Mouse (Mus musculus) mature B cell (primary cell): ENCODE data around the gene E2f6.

ENCODE experiments used
- in situ Hi-C: fragments of 300-500 bp; cut with MboI; formaldehyde crosslinking; loops from 2 replicates; pipeline ENCODE4 v1.14.3; 2019

E2f6 gene

DNA sequence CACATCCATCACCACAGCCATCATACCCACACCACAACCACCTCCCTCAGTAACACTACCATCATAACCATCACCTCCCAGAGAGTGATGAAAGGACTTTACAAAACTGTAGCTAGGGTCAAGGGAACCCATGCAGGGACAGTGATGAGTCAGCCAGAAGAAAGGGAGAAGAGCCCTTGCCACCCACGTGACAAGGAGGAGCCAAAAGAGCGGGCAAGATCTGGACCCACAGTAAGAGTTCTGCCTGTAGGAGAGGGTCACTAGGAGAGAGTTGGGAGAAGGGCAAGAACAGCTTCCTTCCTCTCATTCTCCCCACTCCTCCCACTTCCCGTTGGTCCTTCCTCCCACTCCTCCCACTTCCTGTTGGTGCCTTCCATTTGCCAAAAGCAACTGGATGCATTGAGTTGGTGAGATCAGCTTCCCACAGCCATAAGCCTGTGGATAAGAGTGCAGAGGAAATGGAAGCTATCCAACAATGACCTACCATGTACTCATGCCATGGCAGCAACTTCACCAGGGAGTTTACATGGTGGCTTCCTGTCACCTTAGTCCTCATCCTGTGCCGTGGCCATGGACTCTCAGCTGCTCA lies 36.5 kb downstream of the E2f6 start:
- in situ Hi-C loops, result no loop called here

DNA sequence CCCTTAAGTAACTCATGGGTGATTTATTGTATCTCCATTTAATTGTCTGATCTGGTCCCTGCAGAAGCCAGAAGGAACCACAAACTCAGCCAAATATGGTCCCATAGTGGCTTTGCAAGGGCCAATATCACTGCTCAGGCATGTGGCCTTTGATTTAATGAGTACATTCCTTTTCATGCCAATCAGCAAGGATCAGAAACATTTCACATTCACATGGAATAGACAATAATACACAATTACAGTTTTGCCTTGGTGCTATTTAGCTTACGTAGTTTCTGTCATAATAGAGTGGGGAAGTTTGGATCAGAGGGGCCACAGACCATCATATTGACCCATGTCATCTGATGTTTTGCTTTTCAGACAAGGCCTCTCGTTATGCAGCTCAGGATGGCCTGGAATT lies 37.7 kb downstream of the E2f6 start:
- in situ Hi-C loops, result no loop called here

DNA sequence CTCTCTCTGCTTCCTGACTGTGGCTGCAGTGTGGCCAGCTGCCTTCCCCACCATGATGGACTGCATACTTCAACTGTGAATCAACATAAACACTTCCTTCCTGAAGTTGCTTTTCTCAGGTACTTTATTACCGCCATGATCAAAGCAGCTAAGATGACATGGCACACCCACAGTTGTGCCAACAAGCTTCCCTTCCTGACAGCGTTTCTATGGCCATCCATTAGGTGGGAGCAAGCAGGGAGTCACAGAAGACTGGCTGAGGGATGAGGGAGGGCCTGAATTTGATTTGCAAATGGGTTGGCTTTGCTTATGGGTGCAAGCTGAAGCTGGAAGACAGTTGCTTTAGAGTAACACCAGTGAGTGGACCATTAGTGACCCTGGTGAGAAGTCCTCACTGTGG lies 39.1 kb downstream of the E2f6 start:
- in situ Hi-C loops, result no loop called here

DNA sequence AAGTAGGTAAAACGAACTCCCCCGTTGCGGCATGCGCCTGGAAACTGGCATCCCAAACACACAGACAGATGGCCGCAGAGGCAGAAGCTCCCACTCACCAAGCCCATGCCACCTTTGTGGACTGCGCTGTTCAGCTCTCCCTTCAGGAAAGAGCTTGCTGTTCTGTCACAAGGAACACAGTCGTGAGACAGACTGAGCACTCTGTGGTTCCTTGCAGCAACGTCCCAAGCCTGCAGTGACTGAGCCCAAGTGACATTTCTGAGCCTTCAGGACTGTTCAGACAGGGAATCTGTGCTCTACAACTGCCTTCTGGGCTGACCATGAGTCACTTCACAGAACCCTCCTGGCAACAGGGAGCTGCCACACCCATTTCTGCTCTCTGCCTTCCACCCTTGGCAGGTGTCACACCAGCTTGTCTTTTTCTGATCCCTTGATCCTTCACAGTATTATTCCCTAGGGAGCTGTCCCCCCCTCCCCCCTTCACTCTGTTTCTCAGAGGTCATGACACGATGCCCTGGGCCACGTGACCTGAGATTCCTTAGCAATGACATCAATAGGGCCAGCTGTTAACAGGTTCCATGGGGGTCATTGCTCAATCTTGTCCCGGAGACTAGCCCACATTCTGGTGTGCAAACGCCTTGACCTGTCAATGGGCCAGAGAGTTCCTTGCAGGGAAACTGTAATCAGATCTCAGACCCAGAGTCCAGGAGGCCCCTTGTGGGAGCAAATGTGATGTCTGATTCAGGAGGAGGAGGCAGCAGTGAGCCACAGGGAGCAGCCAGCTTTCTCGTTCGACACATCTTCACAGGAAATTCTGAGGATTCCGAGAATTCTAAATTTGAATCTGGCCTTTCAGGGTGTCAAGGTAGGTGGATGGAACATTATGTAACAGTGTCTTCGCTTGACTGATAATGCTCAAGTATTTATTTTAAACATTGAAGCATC lies 39.9 kb downstream of the E2f6 start:
- in situ Hi-C loops, result no loop called here

DNA sequence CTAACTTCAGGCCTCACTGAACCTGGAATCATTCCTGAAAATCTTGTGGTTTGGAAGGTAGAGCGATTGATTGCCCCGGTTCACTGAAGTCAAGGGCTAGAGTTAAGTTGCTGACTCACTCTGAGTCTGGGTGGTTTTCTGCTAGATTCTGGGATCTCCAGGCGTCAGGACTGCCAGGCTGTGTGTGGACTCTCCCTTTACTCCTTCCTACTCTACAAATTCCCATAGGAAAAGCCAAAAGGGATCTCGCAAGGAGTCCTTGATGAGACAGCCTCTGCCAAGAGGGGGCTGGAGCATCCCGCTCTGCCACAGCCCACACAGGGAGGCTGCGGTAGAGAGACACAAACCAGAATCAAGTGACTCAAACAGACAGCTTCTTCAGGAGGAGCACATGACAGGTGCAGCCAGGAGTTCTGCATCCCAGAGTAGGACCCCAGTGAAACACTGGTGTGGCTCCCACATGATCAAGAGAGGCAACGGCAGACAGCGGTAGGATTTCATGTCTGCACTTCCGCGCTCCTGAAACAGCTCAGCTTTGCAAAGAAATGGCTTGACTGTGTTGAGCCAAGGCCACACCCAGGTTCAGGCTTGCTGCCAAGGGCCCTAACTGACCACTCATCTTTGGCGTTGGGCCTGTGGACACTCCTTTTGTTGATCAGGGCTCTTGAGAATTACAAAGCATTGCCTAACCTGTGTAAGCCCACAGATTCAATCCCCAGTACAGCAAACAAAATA lies 42.8 kb downstream of the E2f6 start:
- in situ Hi-C loops, result no loop called here

DNA sequence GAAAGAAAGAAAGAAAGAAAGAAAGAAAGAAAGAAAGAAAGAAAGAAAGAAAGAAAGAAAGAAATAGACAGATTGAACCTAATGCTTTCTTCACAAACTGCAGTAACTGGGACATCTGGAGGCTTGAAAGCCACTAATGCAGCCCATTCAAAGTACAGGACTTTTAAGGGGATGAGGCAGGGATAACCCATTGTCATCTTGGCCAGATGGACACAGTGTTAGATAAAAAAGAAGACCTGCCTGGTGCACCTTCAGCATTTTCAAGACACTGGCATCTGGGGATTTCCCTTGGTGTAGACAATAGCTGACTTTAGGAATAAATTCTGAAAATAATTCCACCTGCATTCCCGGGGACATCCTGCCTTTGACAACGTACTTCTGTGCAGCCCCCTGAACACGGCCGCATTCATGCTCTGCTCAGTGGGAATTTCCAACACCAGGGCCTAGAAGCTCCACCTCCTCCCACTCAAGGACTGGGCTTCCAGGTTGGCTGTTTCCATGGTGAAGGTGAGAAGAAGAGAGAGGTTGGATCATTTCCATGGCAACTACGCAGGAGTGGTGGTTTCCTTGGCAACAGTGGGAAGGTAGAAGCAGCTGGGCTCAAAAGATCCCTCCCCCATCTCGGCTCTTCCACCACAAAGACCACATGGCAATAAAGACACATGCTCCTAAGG lies 45.0 kb downstream of the E2f6 start:
- in situ Hi-C loops, result no loop called here

DNA sequence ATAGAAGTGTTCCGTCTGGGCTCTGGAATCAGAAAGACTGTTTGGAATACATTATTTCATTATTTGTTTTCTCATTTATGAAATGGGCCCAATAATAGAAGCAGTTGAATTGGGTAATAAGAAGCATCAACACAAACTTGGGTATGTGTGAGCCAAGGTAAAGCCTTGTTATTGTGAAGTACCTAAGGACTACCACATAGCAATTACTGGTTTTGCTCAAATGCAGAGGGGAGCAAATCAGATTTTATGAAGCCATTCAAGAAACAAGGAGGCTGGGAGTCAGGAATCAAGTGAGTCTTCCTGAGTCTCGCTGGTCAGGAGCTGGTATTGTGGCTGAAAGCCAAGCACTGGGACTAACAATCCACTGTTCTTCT lies 45.5 kb downstream of the E2f6 start:
- in situ Hi-C loops, result no loop called here

DNA sequence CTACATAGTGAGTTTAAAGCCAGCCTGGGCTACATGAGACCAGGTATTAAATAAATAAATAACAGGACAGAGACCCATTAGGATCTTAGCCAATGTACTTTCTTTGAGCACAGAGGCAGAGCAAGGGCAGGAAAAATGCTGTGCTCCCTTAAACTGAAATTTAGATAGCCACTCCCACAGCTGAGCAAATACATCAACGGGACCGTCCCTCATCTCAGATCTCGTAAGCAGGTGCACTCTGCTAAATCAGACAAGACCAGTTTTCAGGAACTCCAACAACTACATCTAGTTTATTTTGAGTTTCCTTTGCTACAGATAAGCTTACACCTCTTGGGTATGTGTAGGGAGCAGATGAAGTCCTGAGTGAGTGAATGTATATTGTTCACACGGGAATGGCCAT lies 47.3 kb downstream of the E2f6 start:
- in situ Hi-C loops, result no loop called here

DNA sequence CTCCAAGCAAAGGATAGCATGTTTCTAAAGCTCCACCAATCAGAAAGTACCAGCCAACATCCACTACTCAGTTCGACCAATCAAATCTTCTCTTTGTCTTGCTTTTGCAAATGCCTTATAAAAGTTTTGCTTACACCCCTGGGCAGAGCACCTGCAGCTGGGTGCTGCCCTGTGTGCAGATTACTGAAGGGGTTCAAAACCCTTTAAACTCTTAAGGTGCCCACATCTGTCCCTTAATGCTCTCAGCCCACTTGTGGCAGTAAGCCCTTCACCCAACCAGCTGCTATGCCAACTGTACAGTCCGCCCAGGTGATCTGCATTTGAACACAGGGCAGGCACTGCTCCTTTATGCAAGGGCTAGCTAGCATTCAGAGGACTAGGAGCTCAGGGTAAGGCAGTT lies 49.0 kb downstream of the E2f6 start:
- in situ Hi-C loops, result no loop called here

DNA sequence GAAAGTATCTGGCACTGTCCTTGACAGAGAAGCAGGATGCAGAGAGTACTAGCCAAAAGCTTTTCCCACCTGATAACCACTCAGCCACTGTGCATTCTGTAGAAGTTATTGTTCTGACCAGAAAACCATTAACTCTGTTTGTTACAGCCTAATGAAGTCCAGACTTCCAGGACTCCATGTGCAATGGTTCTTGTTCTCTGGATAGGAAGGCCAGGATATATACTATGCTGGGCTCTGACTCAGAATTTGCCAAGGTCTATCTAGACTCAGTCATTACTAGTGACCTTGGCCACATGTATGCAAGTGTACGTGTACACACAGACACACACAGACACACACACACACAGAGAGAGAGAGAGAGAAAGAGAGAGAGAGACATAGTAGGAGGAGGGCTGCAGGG lies 49.8 kb downstream of the E2f6 start:
- in situ Hi-C loops, result no loop called here

DNA sequence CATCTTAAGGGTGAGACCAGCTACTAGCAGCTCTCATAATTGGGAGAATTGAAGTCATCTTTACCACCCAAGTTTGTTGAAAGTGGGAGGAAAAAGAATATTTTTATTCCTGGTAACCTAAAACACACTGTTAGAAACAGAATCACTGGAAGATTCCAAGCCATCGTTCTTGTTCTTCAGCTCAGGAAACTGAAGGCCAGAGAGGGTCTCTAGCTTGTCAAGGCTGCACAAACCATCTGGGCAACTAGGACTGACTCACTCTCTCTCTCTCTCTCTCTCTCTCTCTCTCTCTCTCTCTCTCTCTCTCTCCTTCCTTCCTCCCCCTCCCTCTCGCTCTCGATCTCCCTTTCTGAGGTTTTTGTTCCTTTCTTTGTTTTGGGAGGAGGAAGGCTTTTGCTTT lies 50.2 kb downstream of the E2f6 start:
- in situ Hi-C loops, result no loop called here

DNA sequence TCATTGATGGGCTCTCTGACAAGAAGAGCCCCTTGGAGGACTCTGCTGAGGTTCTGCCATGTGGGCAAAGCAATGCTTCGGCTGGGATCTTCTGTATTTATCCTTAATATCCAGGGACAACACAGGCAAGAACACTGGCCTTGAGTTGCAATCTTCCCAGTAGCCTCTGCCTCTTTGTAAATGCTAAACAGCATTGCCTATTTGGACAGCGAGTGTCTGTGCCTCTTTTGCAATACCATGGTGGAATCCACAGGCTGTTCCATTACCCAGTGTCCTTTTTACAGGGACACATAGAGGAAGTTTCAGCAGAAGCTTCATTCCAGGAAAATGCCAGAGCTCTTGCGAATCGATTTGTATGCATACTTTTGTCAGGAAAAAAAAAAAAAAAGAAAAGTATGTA lies 53.7 kb downstream of the E2f6 start:
- in situ Hi-C loops, result no loop called here

DNA sequence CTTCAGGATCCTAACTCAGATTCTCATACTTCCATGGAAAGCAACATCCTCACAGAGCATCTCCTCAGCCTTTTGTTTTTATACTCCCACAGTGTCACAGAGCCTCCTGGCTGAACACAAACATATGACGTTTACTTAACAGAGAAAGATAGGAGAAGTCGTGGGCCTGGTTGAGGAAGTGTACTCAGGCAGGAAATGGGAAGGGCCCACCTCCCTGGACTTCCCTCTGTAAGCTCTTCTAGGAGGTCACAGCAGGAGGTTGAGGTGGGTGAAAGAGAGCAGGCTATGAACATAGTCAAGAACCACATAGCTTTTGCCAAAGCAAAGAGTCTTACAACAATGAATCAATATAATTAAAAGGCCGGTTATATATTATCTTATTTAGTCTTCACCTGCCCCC lies 55.1 kb downstream of the E2f6 start:
- in situ Hi-C loops, result no loop called here

DNA sequence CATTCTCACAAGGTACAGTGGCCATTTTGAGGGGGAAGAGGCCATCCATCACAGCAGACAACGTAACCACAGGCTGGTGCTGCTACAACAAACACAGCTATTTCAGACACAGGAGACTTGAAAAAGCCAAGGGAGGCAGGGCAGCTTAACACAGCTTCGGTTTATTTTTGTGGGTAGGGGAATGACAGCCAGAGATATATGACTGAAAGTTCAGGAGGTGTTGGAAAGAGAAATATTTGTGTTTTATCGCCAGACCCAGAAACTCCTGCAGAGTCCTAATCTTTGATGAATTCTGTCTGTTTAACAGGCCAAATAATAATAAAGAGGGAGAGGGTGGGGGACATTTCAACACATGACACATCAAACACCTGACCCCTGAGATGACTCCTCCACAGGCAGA lies 55.7 kb downstream of the E2f6 start:
- in situ Hi-C loops, result no loop called here

DNA sequence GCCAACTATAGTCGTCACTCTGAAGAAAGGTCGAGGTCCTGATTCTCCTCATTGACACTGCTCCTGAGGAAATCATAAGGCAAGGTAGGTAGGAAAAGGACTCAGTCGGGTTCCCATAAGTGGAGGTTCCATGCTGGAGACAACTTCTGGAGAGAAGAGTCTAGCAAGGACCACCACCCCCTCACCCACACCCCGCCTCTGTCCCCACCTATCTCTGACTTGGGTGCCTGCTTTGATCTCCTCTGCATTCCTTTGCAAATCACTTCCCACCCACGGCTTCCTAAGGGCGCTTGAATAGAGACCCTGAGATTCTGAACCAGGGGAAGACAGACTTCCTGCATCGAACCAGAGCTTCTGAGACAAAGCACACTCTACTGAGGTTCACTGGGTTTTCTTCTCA lies 56.5 kb downstream of the E2f6 start:
- in situ Hi-C loops, result no loop called here

DNA sequence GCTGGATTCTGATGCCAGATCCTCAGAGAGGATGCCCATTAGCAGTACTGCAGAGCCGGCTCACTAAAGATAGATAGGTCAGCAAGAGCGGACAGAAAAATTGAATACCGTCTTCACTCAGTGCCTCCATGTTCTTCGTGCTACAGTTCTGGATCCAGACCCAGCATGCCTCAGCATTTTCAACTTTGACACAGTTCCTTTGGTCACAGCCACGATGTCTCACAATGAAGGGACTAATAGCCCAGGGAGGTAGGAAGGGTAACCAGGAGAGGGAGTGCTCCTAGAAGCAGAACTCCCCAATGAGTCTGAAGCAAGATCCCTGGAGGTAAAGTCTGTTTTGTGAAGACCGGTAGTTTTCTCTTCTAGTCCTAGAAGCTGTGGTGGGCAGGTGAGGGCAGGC lies 57.9 kb downstream of the E2f6 start:
- in situ Hi-C loops, result no loop called here

DNA sequence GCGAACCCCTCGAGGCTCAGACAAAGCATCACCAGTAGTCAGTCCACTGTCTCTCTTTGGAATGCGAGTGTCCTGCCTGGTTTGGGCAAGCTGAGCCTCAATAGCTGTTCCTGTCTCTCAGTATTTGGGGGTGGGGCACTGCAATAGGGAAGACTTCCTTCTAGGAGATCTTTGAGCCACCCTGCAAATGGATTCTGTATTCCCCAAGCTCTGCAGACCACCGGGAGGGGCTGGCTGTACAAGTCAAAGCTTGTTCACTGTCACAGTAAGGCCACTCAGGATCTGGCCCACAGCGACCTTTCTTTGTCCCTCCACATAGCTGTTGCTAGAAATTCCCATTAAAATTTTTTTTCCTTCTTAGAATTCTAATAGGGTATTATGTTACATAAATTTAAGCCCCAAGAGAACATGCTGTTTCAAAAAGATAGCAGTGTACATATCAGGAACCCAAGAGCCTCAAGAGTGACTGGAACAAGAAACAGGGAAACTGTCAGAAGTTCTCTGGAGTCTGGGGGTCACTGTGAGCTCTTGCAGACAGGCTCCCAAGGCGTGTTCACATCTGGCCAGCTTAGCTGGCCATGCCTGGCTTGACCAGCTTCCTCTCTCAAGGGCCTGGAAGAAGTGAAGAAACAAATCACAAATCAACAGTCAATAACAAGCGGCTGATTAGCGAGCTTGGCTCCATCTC lies 58.5 kb downstream of the E2f6 start:
- in situ Hi-C loops, result no loop called here

DNA sequence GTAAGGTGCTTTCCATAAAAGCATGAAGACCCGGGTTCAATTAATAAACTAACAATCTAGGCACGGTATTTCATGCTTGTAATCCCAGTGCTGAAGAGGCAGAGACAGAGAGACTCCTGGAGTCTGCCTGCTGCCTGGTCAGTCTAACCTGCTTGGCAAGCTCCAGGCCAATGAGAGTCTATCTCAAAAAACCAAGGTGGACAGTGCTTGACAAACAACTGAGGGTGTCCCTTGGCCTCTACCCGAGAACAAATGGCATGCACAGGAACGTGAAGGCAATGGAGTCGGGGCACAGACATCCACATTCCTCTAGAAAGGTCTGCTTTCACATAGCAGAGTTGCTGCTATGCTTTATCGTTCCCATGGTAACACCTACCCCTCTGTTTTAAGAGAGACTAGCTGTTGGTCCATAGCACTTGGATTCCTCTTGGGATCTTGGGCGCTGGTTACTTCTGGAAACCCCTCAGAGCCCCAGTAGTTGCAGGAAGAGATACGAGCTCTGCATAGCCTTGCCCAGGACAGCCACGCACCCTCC lies 59.2 kb downstream of the E2f6 start:
- in situ Hi-C loops, result no loop called here

DNA sequence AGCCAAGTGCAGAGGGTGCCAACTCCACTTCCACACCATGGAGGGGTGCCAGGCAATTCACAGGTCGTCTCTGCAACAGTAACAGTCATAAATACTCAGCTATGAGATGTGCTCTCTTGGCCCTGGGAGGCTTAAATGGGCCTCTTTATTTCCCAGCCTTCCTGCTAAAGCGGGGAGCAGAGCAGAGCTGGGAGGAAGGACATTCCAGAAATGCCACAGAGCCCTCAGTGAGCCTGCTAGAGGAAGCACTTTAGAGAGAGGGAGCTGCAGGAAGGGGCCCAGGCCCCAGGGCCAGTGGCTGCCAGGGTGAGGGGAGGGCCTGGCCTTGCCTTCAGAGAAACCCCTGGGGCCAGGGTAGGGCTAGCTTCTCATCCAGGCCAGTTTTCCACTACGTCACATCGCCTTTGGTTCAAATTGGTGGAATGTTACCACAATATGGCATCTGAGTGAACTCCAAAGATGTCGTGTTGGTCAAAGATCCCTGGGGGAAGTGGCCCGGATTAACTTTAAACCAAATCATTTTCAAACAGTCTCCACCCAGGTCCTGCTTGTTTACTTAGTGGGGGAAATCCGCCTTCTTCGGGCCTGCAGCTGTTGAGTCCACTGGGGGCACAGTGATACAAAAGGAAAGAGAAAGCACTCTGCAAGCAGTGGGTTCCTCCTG lies 59.8 kb downstream of the E2f6 start:
- in situ Hi-C loops, result no loop called here

DNA sequence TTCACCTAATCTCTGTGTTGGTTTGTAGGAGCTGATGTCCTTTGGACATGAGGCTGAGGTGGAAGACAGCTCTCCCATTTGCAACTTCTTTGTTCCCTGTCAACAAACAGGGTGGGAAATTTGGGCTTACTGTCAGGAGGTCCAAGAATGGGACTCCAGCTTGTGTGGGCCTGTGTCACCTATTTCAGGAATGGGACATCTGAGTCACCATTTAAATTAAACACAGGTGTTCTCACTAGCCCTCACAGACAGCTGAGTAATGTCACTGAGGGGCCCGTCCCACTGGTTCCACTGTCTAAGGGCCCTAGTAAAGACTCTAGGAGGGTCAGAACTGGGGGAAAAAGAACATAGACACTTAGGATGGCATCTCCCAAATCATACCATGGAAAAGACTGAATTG lies 61.2 kb downstream of the E2f6 start:
- in situ Hi-C loops, result no loop called here

DNA sequence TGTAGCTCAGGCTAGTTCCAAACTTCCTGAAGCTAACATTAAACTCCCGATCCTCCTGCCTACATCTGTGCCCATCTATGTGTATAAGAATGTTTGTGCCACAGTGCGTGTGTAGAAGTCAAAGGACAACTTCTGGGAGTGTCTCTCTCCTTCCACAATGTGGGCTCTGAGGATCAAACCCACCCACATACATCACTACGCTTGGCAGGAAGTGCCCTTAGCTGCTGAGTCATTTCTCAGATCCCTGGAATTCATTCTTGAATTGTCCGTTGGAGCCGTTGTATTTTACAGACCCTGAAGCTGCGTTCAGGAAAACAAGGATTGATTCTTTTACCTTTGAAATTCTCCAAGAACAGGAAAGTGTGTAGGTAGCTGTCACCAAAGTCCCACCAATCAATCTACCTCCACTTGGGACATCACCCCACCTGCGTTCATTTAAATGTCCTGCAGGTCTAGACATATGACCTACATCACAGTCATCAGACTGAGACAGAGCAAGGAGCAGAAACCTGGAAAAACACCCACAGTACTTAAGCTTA lies 62.2 kb downstream of the E2f6 start:
- in situ Hi-C loops, result no loop called here
